Mouse (Mus musculus): ENCODE measurements around the gene Lhpp. TPM values are rescaled to one million over a fixed set of nuclear protein-coding genes. Genes with fewer than 3 reads are reported as not detected.

Gene Lhpp
- polyA plus RNA-seq, 1 experiment from 2014 or later, result 14.3 TPM

DNA sequence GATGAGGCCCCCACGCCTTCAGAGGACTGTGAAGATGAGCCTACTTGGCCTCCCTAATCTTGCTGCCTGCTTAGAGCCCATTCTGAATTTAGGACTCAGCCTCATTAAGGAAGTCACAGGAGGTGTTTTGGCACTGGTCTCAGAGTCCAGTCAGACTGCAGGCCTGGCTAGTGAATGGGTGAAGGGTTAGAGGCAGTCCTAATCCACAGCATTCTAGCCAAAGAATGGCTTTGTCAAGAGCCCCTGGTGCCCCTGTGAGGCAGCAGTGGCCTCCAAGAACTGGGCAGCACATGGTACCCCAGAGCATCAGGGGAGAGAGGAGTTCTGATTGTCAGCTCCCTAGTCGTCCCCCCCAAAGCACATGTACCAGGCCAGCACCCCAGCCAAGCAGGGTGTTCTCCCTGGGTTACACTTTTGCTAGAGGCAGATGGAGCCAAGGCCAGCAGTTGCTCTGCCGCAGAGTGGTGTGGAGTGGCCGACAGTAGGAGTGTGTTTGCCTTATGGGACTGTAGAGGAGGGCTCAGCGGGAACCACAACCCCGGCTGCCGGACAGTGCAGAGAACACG is 94.0 kb downstream of the Lhpp start:
- WGBS, result 81% methylated on average over 7 of the region's 8 CpGs
- ATAC-seq (ENCODE audit: low read depth), result no peak
- Histone ChIP-seq H3K27ac (replicated peaks; ENCODE audit: low read depth, low read length) (no peak overlapping the region), H3K9ac (ENCODE audit: low read depth, low read length) (no peak overlapping the region), H3K36me3 (ENCODE audit: control insufficient read depth, insufficient read depth, low read length) (no peaks in the 10 kb centered on the region), H3K4me2 (ENCODE audit: low read depth, low read length) (no peak overlapping the region), H3K9me3 (ENCODE audit: control insufficient read depth, low read length) (no peaks in the 10 kb centered on the region), H3K4me1 (ENCODE audit: control insufficient read depth, insufficient read depth, low read length) (peaks cover 9% of the 10 kb centered on the region; the same call in 1 of the 2 replicates), H3K4me3 (ENCODE audit: low read depth, low read length) (no peak overlapping the region), H3K27me3 (replicated peaks; ENCODE audit: control insufficient read depth, insufficient read depth, low read length) (no peaks in the 10 kb centered on the region)
- no peak for DNase-seq (ENCODE audit: low spot score)

DNA sequence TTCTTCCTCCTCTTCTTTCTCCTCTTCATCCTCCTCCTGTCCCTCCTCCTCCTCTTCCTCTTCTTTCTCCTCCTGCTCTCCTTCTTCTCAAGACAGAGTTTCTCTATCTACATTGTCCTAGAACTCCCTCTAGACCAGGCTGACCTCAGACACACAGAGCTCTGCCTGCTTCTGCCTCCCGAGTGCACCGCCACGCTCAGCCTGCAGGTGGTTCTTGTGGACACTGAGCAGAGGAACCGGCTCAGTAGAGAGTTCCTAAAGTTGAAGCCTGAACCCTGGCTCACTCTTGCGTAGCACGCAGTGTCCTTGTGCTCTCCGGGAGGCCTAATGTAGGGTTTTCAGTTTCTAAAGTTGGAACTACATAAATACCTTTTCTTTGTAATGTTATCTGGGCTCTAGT is 94.7 kb downstream of the Lhpp start:
- Histone ChIP-seq H3K4me1 (ENCODE audit: control insufficient read depth, insufficient read depth, low read length) (peaks cover 2% of the 10 kb centered on the region; the same call in 1 of the 2 replicates), H3K4me2 (ENCODE audit: low read depth, low read length) (no peak overlapping the region), H3K9me3 (ENCODE audit: control insufficient read depth, low read length) (no peaks in the 10 kb centered on the region), H3K27me3 (replicated peaks; ENCODE audit: control insufficient read depth, insufficient read depth, low read length) (no peaks in the 10 kb centered on the region), H3K36me3 (ENCODE audit: control insufficient read depth, insufficient read depth, low read length) (no peaks in the 10 kb centered on the region), H3K9ac (ENCODE audit: low read depth, low read length) (no peak overlapping the region), H3K4me3 (ENCODE audit: low read depth, low read length) (no peak overlapping the region), H3K27ac (replicated peaks; ENCODE audit: low read depth, low read length) (no peak overlapping the region)
- ATAC-seq (ENCODE audit: low read depth) (no peak), DNase-seq (ENCODE audit: low spot score) (no peak)
- WGBS, result 91% methylated on average over 7 of the region's 7 CpGs

DNA sequence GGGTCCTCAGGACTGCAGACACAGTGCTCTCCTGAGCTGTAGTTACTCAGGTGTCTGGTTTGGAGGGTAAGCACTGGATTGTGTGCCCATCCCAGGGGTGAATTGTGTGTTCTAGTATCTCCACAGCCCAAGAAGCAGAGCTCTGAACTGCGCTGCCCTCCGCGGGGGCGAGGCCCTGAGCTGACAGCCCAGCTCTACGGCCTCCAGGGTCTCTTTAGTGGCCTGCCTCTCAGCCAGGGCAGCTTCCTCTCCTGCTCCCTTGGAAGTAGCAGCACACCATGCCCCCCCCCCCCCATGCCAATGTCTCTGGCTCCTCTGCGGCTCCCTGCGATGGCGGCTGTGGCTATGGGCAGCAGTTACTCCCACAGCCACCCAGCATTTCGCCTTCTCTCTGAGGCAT is 101.1 kb downstream of the Lhpp start:
- 84% methylated on average over 7 of the region's 9 CpGs for WGBS
- no peak for DNase-seq (ENCODE audit: low spot score)
- no peak for ATAC-seq (ENCODE audit: low read depth)
- Histone ChIP-seq H3K36me3 (ENCODE audit: control insufficient read depth, insufficient read depth, low read length) (peaks cover 9% of the 10 kb centered on the region; the same call in 1 of the 2 replicates), H3K27ac (replicated peaks; ENCODE audit: low read depth, low read length) (no peak overlapping the region), H3K4me3 (ENCODE audit: low read depth, low read length) (no peak overlapping the region), H3K4me1 (ENCODE audit: control insufficient read depth, insufficient read depth, low read length) (peaks cover 28% of the 10 kb centered on the region), H3K9me3 (ENCODE audit: control insufficient read depth, low read length) (no peaks in the 10 kb centered on the region), H3K4me2 (ENCODE audit: low read depth, low read length) (no peak overlapping the region), H3K27me3 (replicated peaks; ENCODE audit: control insufficient read depth, insufficient read depth, low read length) (no peaks in the 10 kb centered on the region), H3K9ac (ENCODE audit: low read depth, low read length) (no peak overlapping the region)

DNA sequence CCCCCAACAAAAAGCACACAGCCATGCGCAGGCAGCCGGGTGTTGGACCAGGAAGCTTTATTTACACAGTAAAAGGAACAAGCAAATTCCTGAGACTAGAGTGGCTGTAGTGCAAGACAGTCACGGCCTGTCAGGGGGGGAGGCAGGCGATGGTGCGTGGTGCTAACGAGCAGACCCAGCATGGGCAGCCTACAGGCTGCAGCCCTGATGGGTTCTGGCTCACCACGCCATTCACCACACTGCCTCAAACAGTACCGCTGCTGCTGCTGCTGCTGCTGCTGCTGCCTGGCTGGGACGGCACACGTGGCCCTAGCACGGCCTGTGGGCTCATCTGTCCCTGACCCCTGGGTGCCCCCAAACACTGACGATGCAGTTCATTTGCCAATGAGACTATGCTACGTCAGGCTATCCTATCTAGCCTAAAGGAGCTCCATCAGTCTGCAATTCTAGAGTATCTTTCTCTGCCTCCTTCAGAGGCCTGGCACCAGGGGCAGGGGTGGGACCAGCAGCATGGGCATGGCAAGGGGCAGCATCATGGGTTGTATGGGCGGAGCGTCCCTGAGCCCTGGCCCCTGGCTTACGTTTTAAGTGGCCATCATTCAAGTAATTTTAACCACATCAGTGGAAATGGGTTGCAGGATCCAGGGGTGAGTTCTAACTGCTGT is 101.7 kb downstream of the Lhpp start:
- no peak overlapping the region for H3K9ac ChIP-seq (ENCODE audit: low read depth, low read length)
- no peaks in the 10 kb centered on the region for H3K9me3 ChIP-seq (ENCODE audit: control insufficient read depth, low read length)
- WGBS, result 39% methylated on average over 12 of the region's 16 CpGs
- H3K36me3 ChIP-seq (ENCODE audit: control insufficient read depth, insufficient read depth, low read length), result peaks cover 9% of the 10 kb centered on the region; the same call in 1 of the 2 replicates
- no peaks in the 10 kb centered on the region for H3K27me3 ChIP-seq (replicated peaks; ENCODE audit: control insufficient read depth, insufficient read depth, low read length)
- DNase-seq (ENCODE audit: low spot score) (no peak), ATAC-seq (ENCODE audit: low read depth) (peak; percentile 20; the same call in 1 of the 2 replicates)
- H3K4me2 ChIP-seq (ENCODE audit: low read depth, low read length), result no peak overlapping the region
- H3K4me3 ChIP-seq (ENCODE audit: low read depth, low read length), result no peak overlapping the region
- no peak overlapping the region for H3K27ac ChIP-seq (replicated peaks; ENCODE audit: low read depth, low read length)
- H3K4me1 ChIP-seq (ENCODE audit: control insufficient read depth, insufficient read depth, low read length), result peaks cover 28% of the 10 kb centered on the region

DNA sequence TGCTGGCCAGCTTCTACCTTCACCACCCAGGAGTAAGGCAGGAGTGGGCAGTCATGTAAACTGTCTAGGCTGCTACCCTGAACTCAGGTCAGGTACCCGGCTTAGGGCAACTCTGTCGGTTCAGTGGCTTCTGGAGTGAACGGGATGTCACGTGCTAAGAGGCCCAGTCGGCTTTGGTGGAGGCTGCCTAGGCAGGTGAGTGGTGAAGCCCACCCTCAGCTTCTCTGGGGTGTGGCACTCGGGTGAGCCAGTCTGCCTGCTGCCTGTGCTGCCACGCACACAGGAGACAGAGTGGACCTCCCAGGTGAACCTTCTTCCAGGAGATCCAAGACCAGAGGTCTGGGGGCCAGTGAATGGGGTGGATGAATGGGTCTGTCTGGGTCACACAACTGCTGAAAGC is 102.5 kb downstream of the Lhpp start:
- ATAC-seq (ENCODE audit: low read depth), result no peak
- no peak for DNase-seq (ENCODE audit: low spot score)
- no peak overlapping the region for H3K9ac ChIP-seq (ENCODE audit: low read depth, low read length)
- H3K4me2 ChIP-seq (ENCODE audit: low read depth, low read length), result no peak overlapping the region
- H3K4me3 ChIP-seq (ENCODE audit: low read depth, low read length), result no peak overlapping the region
- H3K27ac ChIP-seq (replicated peaks; ENCODE audit: low read depth, low read length), result 0 out of 2 replicates have a peak overlapping the region, but pooled peaks have one; percentile 73
- no peaks in the 10 kb centered on the region for H3K9me3 ChIP-seq (ENCODE audit: control insufficient read depth, low read length)
- WGBS, result 69% methylated on average over 7 of the region's 7 CpGs
- H3K27me3 ChIP-seq (replicated peaks; ENCODE audit: control insufficient read depth, insufficient read depth, low read length), result no peaks in the 10 kb centered on the region
- H3K36me3 ChIP-seq (ENCODE audit: control insufficient read depth, insufficient read depth, low read length), result peaks cover 9% of the 10 kb centered on the region; the same call in 1 of the 2 replicates
- peaks cover 28% of the 10 kb centered on the region for H3K4me1 ChIP-seq (ENCODE audit: control insufficient read depth, insufficient read depth, low read length)

- Histone ChIP-seq H3K4me2 (ENCODE audit: low read depth, low read length) (no peak overlapping the region), H3K36me3 (ENCODE audit: control insufficient read depth, insufficient read depth, low read length) (peaks cover 9% of the 10 kb centered on the region; the same call in 1 of the 2 replicates), H3K9ac (ENCODE audit: low read depth, low read length) (peak overlapping the region; percentile 25; the same call in 1 of the 2 replicates), H3K27me3 (replicated peaks; ENCODE audit: control insufficient read depth, insufficient read depth, low read length) (no peaks in the 10 kb centered on the region), H3K9me3 (ENCODE audit: control insufficient read depth, low read length) (no peaks in the 10 kb centered on the region), H3K4me1 (ENCODE audit: control insufficient read depth, insufficient read depth, low read length) (peaks cover 28% of the 10 kb centered on the region), H3K27ac (replicated peaks; ENCODE audit: low read depth, low read length) (peak overlapping the region; percentile 73), H3K4me3 (ENCODE audit: low read depth, low read length) (no peak overlapping the region)
- ATAC-seq (ENCODE audit: low read depth) (no peak), DNase-seq (ENCODE audit: low spot score) (peak; percentile 35)
- WGBS, result 57% methylated on average over 8 of the region's 8 CpGs
Measured at GRCm38 (mm10) chr7:132713483-132714126, 103.2 kb downstream of the Lhpp start.

GRCm38 (mm10) chr7:132714236-132714923 is 103.9 kb downstream of the Lhpp start:
- Histone ChIP-seq H3K27me3 (replicated peaks; ENCODE audit: control insufficient read depth, insufficient read depth, low read length) (no peaks in the 10 kb centered on the region), H3K4me1 (ENCODE audit: control insufficient read depth, insufficient read depth, low read length) (peaks cover 28% of the 10 kb centered on the region), H3K9me3 (ENCODE audit: control insufficient read depth, low read length) (no peaks in the 10 kb centered on the region), H3K9ac (ENCODE audit: low read depth, low read length) (no peak overlapping the region), H3K27ac (replicated peaks; ENCODE audit: low read depth, low read length) (peak overlapping the region; percentile 73), H3K4me3 (ENCODE audit: low read depth, low read length) (no peak overlapping the region), H3K36me3 (ENCODE audit: control insufficient read depth, insufficient read depth, low read length) (peaks cover 9% of the 10 kb centered on the region; the same call in 1 of the 2 replicates), H3K4me2 (ENCODE audit: low read depth, low read length) (no peak overlapping the region)
- 10% methylated on average over 6 of the region's 6 CpGs for WGBS
- ATAC-seq (ENCODE audit: low read depth), result peak; percentile 81
- peak; percentile 92 for DNase-seq (ENCODE audit: low spot score)

GRCm38 (mm10) chr7:132715259-132715658 is 104.8 kb downstream of the Lhpp start:
- Histone ChIP-seq H3K9me3 (ENCODE audit: control insufficient read depth, low read length) (no peaks in the 10 kb centered on the region), H3K36me3 (ENCODE audit: control insufficient read depth, insufficient read depth, low read length) (peaks cover 9% of the 10 kb centered on the region; the same call in 1 of the 2 replicates), H3K4me3 (ENCODE audit: low read depth, low read length) (no peak overlapping the region), H3K4me1 (ENCODE audit: control insufficient read depth, insufficient read depth, low read length) (peaks cover 28% of the 10 kb centered on the region), H3K27ac (replicated peaks; ENCODE audit: low read depth, low read length) (peak overlapping the region; percentile 73; the same call in 1 of the 2 replicates), H3K27me3 (replicated peaks; ENCODE audit: control insufficient read depth, insufficient read depth, low read length) (no peaks in the 10 kb centered on the region), H3K4me2 (ENCODE audit: low read depth, low read length) (no peak overlapping the region), H3K9ac (ENCODE audit: low read depth, low read length) (no peak overlapping the region)
- 94% methylated on average over 4 of the region's 4 CpGs for WGBS
- ATAC-seq (ENCODE audit: low read depth), result no peak
- no peak for DNase-seq (ENCODE audit: low spot score)

Data from embryonic facial prominence, embryonic 14.5 days (tissue).